Mouse (Mus musculus) myocyte (in vitro differentiated cells): ENCODE data around the gene P2rx5. TPM values are rescaled to one million over a fixed set of nuclear protein-coding genes. Genes with fewer than 3 reads are reported as not detected.

Experiments
- H3K27me3 ChIP-seq: one replicate; pipeline ENCODE4 v1.6.1; 2011; ENCODE audit not compliant: control insufficient read depth, insufficient read depth, insufficient read length
- H3K36me3 ChIP-seq: one replicate; pipeline ENCODE4 v1.6.1; 2011; ENCODE audit not compliant: control insufficient read depth, insufficient read depth
- H3K4me2 ChIP-seq: one replicate; pipeline ENCODE4 v1.6.1; 2011; ENCODE audit warnings: low read depth, control low read depth
- H3K4me3 ChIP-seq: one replicate; pipeline ENCODE4 v1.5.1; 2011; ENCODE audit warnings: mild to moderate bottlenecking, control low read depth, moderate library complexity
- H3K79me2 ChIP-seq: one replicate; pipeline ENCODE4 v1.6.1; 2011; ENCODE audit not compliant: control insufficient read depth, insufficient read depth
- H3ac ChIP-seq: one replicate; pipeline ENCODE4 v1.6.1; 2011; ENCODE audit not compliant: control insufficient read depth, insufficient read length
- CEBPB ChIP-seq: IDR thresholded peaks from 2 replicates; pipeline ENCODE4 v1.6.1; 2011; ENCODE audit warnings: mild to moderate bottlenecking, moderate library complexity; ENCODE audit not compliant: poor library complexity, insufficient read depth, severe bottlenecking
- E2F4 ChIP-seq: IDR thresholded peaks from one replicate; pipeline ENCODE4 v1.6.1; 2011; ENCODE audit warnings: mild to moderate bottlenecking, control low read depth, moderate library complexity; ENCODE audit not compliant: insufficient read depth
- MAX ChIP-seq: IDR thresholded peaks from one replicate; pipeline ENCODE4 v1.6.1; 2011; ENCODE audit warnings: low read depth, mild to moderate bottlenecking, control low read depth
- MYOD1 ChIP-seq, 3 experiments: IDR thresholded peaks; one replicate each; pipeline ENCODE4 v1.6.1; 2011; ENCODE audit warnings: control low read depth in 2 of 3, low read depth in 2 of 3, mild to moderate bottlenecking in 2 of 3, moderate library complexity in 1 of 3; ENCODE audit not compliant: insufficient read length in 2 of 3, control insufficient read depth in 1 of 3
- MYOG ChIP-seq, 3 experiments: IDR thresholded peaks; one replicate each; pipeline ENCODE4 v1.6.1; 2011; ENCODE audit warnings: control low read depth in 2 of 3, low read depth in 2 of 3, mild to moderate bottlenecking in 2 of 3; ENCODE audit not compliant: insufficient read length in 2 of 3, control insufficient read depth in 1 of 3, insufficient read depth in 1 of 3
- POLR2A ChIP-seq: IDR thresholded peaks from one replicate; pipeline ENCODE4 v1.6.1; 2011; ENCODE audit warnings: low read depth, mild to moderate bottlenecking, control low read depth, moderate library complexity; ENCODE audit not compliant: insufficient read length
- POLR2AphosphoS2 ChIP-seq: IDR thresholded peaks from one replicate; pipeline ENCODE4 v1.6.1; 2011; ENCODE audit warnings: low read depth, control low read depth; ENCODE audit not compliant: insufficient read length
- REST ChIP-seq: IDR thresholded peaks from one replicate; pipeline ENCODE4 v1.6.1; 2011; ENCODE audit warnings: mild to moderate bottlenecking, control low read depth, moderate library complexity; ENCODE audit not compliant: insufficient read depth, insufficient read length
- SRF ChIP-seq: IDR thresholded peaks from one replicate; pipeline ENCODE4 v1.6.1; 2011; ENCODE audit warnings: low read depth; ENCODE audit not compliant: control insufficient read depth, insufficient read length
- TCF12 ChIP-seq: IDR thresholded peaks from one replicate; pipeline ENCODE4 v1.6.1; 2011; ENCODE audit warnings: mild to moderate bottlenecking, control low read depth; ENCODE audit not compliant: poor library complexity, insufficient read depth, severe bottlenecking
- TCF3 ChIP-seq: IDR thresholded peaks from one replicate; pipeline ENCODE4 v1.6.1; 2011; ENCODE audit warnings: low read depth, control low read depth; ENCODE audit not compliant: insufficient read length
- USF1 ChIP-seq: IDR thresholded peaks from one replicate; pipeline ENCODE4 v1.6.1; 2011; ENCODE audit warnings: low read depth, mild to moderate bottlenecking, control low read depth, moderate library complexity
- polyA plus RNA-seq: library from polyadenylated mRNA; unstranded; fragments of >200 nt; fragmentation: generic; extraction: Trizol; gene quantifications from one replicate; pipeline ENCODE4 v1.2.1, GENCODE M21; 2012; ENCODE audit warnings: missing spikeins

Gene P2rx5
- 3.5 TPM for polyA plus RNA-seq

DNA sequence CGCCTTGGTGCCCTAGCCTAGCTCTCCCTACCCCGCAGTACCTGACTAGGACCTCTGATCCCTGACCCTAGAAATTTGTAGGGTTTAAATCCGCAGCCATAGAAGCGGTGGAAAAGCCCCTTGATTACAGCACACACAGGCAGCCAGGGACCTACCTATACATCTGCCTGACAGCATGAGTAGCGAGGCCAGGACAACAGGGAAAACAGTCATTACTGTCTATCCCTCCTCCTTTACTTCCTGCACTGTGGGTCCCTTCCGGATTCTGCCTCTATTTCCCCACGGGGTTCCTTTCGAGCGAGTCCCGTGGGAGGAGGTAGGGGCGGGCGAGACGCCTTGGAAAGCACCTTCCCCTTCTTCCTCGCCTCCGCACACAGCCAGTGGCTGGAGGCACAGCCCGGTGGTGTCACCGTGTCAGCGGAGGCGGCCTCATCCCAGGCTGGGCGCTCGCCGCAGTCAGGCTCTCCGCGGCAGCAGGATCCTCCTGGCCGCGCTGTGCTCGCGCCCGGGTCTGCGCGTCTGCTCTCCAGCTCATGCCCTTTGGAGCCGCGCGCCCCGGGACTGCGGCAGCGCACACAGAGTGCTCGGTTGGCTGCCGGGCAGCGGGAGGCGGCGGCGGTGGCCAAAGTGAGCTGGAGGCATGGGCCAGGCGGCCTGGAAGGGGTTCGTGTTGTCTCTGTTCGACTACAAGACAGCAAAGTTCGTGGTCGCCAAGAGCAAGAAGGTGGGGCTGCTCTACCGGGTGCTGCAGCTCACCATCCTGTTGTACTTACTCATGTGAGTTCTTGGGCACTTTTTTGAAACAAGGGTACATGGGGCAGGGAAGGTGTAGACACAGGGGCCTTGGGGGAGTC, at the start of gene P2rx5:
Gene P2rx5, plus strand, starts transcription at position 465 of the 854 bp plus-strand sequence.
- Histone ChIP-seq H3K4me2 (peak within 1 kb of the TSS; percentile 64), H3K36me3 (no peaks in the 10 kb centered on the region), H3K79me2 (no peaks in the 10 kb centered on the region), H3ac (peak within 1 kb of the TSS; percentile 62), H3K27me3 (no peaks in the 10 kb centered on the region), H3K4me3 (peak within 1 kb of the TSS; percentile 20)
- TF ChIP-seq MYOG (IDR thresholded peaks at IDR 0.05; ENCODE audit: control insufficient read depth in 1 of 3, insufficient read depth in 1 of 3, insufficient read length in 2 of 3, low read depth in 2 of 3) (peak in 2 of 3 experiments; percentile 11 to 31), E2F4 (no peak), CEBPB (no peak), MYOD1 (IDR thresholded peaks at IDR 0.05; ENCODE audit: control insufficient read depth in 1 of 3, insufficient read length in 2 of 3, low read depth in 2 of 3) (peak in 1 of 3 experiments; percentile 21), POLR2A (peak; percentile 56)

DNA sequence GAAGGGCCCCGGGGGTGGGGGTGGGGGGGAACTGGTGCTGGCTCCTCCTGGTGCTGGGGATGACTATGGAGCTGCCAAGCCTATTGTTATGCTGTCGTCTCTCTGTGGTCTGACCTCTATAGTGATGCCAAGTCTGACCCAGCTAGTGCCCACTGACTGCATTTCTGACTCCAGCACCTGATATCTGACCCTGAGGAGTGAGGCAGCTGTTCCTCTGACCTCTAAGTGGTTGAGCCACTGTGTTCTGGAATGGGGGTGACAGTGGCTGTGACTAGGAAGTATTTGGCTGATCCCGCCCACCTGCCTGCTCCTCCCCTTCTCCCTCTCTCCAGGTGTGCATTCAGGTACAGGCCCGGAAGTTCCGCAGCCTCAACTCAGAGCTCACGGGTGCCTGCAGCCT, 48.8 kb upstream of the P2rx5 start:
- TF ChIP-seq TCF3 (no peak), MYOD1 (IDR thresholded peaks at IDR 0.05; ENCODE audit: control insufficient read depth in 1 of 3, insufficient read length in 2 of 3, low read depth in 2 of 3) (peak in 1 of 3 experiments; percentile 70), REST (no peak), TCF12 (no peak), MYOG (IDR thresholded peaks at IDR 0.05; ENCODE audit: control insufficient read depth in 1 of 3, insufficient read depth in 1 of 3, insufficient read length in 2 of 3, low read depth in 2 of 3) (peak in 2 of 3 experiments; percentile 27 to 64)
- no peaks in the 10 kb centered on the region for H3K27me3 ChIP-seq
- H3K79me2 ChIP-seq = no peaks in the 10 kb centered on the region
- H3K36me3 ChIP-seq = no peaks in the 10 kb centered on the region
- no peak overlapping the region for H3K4me3 ChIP-seq
- no peak overlapping the region for H3ac ChIP-seq
- H3K4me2 ChIP-seq = no peak overlapping the region

DNA sequence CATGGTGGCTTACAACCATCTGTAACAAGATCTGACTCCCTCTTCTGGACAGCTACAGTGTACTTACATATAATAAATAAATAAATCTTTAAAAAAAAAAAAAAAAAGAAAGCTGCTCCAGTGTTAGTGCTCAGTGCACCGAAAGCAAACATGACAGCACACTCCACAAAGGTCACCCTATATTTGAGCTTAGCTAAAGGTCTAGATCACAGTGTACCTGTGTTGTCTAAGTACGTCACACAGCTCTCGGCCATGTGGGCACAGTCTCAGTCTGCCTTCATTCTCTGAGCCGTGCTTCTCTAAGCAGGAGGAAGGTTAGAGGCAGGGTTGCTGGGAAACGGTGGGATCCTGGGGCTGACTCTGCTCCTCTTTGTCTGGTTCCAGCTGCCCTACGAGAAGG, 33.7 kb upstream of the P2rx5 start:
- no peaks in the 10 kb centered on the region for H3K79me2 ChIP-seq
- no peak overlapping the region for H3ac ChIP-seq
- no peak overlapping the region for H3K4me2 ChIP-seq
- no peaks in the 10 kb centered on the region for H3K36me3 ChIP-seq
- H3K27me3 ChIP-seq = no peaks in the 10 kb centered on the region
- H3K4me3 ChIP-seq = no peak overlapping the region
- no peak for TF ChIP-seq CEBPB
- no peak for TF ChIP-seq MAX

DNA sequence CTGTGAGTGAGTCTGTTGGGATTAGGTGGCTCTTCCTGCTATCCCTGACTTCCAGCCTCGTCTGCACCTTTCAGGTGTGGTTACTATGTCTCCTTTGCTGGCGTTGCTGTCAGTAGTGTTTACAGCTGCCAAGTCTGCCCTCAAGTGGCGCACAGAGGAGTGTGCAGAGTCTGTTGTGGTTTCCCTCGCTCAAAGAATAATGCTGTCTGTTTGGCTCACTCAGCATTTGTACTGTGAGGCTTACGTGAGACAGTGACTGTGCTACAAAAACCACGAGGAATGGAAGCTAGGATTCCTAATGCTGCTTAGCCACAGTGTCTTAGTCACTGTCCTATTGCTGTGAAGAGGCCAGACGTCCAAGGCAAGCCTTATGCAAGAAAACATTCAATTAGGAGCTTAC, 29.2 kb upstream of the P2rx5 start:
- no peak overlapping the region for H3K4me3 ChIP-seq
- H3K36me3 ChIP-seq = no peaks in the 10 kb centered on the region
- H3K4me2 ChIP-seq = no peak overlapping the region
- TF ChIP-seq POLR2A = no peak
- no peak for TF ChIP-seq SRF
- no peak for TF ChIP-seq MYOD1 (IDR thresholded peaks at IDR 0.05; ENCODE audit: control insufficient read depth in 1 of 3, insufficient read length in 2 of 3, low read depth in 2 of 3)
- no peak for TF ChIP-seq E2F4
- no peak for TF ChIP-seq MYOG (IDR thresholded peaks at IDR 0.05; ENCODE audit: control insufficient read depth in 1 of 3, insufficient read depth in 1 of 3, insufficient read length in 2 of 3, low read depth in 2 of 3)
- TF ChIP-seq TCF3 = no peak
- no peak for TF ChIP-seq TCF12
- no peak for TF ChIP-seq USF1
- TF ChIP-seq MAX = no peak
- TF ChIP-seq REST = no peak
- peaks cover 30% of the 10 kb centered on the region for H3K79me2 ChIP-seq
- H3ac ChIP-seq = no peak overlapping the region
- H3K27me3 ChIP-seq = no peaks in the 10 kb centered on the region

DNA sequence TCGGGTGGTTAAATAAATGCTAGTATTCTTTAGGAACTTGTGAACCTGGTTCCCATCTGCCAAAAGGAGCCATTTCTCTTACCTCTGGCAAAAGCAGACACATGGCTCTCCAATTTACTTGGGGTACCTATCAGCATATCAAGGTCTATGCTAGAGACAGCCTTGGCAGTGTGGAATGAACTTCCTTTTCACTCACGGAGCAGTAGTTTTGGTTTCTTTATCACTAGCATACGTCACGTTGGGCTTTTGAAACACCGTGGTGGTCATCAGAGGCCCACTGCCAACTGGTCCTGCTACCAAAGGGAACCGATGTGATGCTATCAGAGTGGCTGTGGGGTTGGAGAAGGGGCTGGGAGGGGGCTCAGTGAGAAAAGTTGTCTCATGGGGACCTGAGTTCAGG, 27.2 kb upstream of the P2rx5 start:
- Histone ChIP-seq H3K4me3 (no peak overlapping the region), H3K4me2 (no peak overlapping the region), H3K36me3 (no peaks in the 10 kb centered on the region), H3K27me3 (no peaks in the 10 kb centered on the region), H3K79me2 (peaks cover 46% of the 10 kb centered on the region), H3ac (no peak overlapping the region)
- TF ChIP-seq POLR2A (no peak), CEBPB (no peak), MYOD1 (IDR thresholded peaks at IDR 0.05; ENCODE audit: control insufficient read depth in 1 of 3, insufficient read length in 2 of 3, low read depth in 2 of 3) (no peak), TCF3 (no peak), POLR2AphosphoS2 (no peak), MYOG (IDR thresholded peaks at IDR 0.05; ENCODE audit: control insufficient read depth in 1 of 3, insufficient read depth in 1 of 3, insufficient read length in 2 of 3, low read depth in 2 of 3) (no peak), SRF (no peak)
